Mouse (Mus musculus) MEL (cell line): Measurements from ENCODE around the gene Usp20.

ENCODE experiments used
- CHD2 ChIP-seq: IDR thresholded peaks from 2 replicates; pipeline ENCODE4 v1.6.1; 2011; ENCODE audit warnings: low read length, improper control_type of control experiment
- CTCF ChIP-seq, 3 experiments: IDR thresholded peaks in 2 of 3; conservative IDR thresholded peaks in 1 of 3; 2 replicates each; pipeline ENCODE4 v1.5.1; 2011 to 2012; ENCODE audit warnings: low read length in 3 of 3, low read depth in 2 of 3, mild to moderate bottlenecking in 2 of 3, improper control_type of control experiment in 1 of 3, inconsistent platforms in 1 of 3, mixed read lengths in 1 of 3, moderate library complexity in 1 of 3; ENCODE audit not compliant: control insufficient read depth in 1 of 3, insufficient read depth in 1 of 3, poor library complexity in 1 of 3, severe bottlenecking in 1 of 3
- E2F4 ChIP-seq: IDR thresholded peaks from 2 replicates; pipeline ENCODE4 v1.6.1; 2011; ENCODE audit warnings: low read depth, low read length, improper control_type of control experiment, borderline replicate concordance
- EP300 ChIP-seq, 2 experiments: IDR thresholded peaks; 2 replicates each; pipeline ENCODE4 v1.6.1; 2011; ENCODE audit warnings: improper control_type of control experiment in 2 of 2, low read length in 2 of 2, low read depth in 1 of 2, mild to moderate bottlenecking in 1 of 2
- HCFC1 ChIP-seq: IDR thresholded peaks from 2 replicates; pipeline ENCODE4 v1.6.1; 2012; ENCODE audit warnings: low read depth, mild to moderate bottlenecking, inconsistent platforms, low read length, improper control_type of control experiment, moderate library complexity
- MAZ ChIP-seq: IDR thresholded peaks from 2 replicates; pipeline ENCODE4 v1.6.1; 2012; ENCODE audit warnings: low read depth, mild to moderate bottlenecking, inconsistent platforms, low read length, improper control_type of control experiment
- NRF1 ChIP-seq: IDR thresholded peaks from 2 replicates; pipeline ENCODE4 v1.6.1; 2014; ENCODE audit warnings: low read depth, mild to moderate bottlenecking, inconsistent platforms, low read length, improper control_type of control experiment, moderate library complexity; ENCODE audit not compliant: poor library complexity, insufficient read depth, severe bottlenecking
- POLR2A ChIP-seq, 2 experiments: IDR thresholded peaks; 2 replicates each; pipeline ENCODE4 v1.6.1; 2011 to 2012; ENCODE audit warnings: low read length in 2 of 2, mild to moderate bottlenecking in 2 of 2, control low read depth in 1 of 2, improper control_type of control experiment in 1 of 2, low read depth in 1 of 2, moderate library complexity in 1 of 2; ENCODE audit not compliant: control insufficient read depth in 1 of 2, insufficient read depth in 1 of 2, poor library complexity in 1 of 2
- USF2 ChIP-seq, 2 experiments: IDR thresholded peaks; 2 replicates each; pipeline ENCODE4 v1.6.1; 2011 to 2012; ENCODE audit warnings: improper control_type of control experiment in 2 of 2, low read length in 2 of 2, borderline replicate concordance in 1 of 2, inconsistent platforms in 1 of 2, low read depth in 1 of 2, mild to moderate bottlenecking in 1 of 2; ENCODE audit not compliant: insufficient read depth in 1 of 2

GRCm38 (mm10) chr2:31023940-31024339 lies 41.9 kb downstream of the Usp20 start:
- TF ChIP-seq HCFC1 = no peak
- no peak for TF ChIP-seq CTCF (IDR thresholded peaks at IDR 0.05 in 2 of 3, conservative IDR thresholded peaks at IDR 0.05 in 1 of 3; ENCODE audit: control insufficient read depth in 1 of 3, insufficient read depth in 1 of 3, low read depth in 2 of 3, low read length in 3 of 3, poor library complexity in 1 of 3, severe bottlenecking in 1 of 3)
- no peak for TF ChIP-seq POLR2A (IDR thresholded peaks at IDR 0.05; ENCODE audit: control insufficient read depth in 1 of 2, insufficient read depth in 1 of 2, low read depth in 1 of 2, low read length in 2 of 2, poor library complexity in 1 of 2)
- no peak for TF ChIP-seq NRF1
- TF ChIP-seq EP300 (IDR thresholded peaks at IDR 0.05; ENCODE audit: low read depth in 1 of 2, low read length in 2 of 2) = no peak
- no peak for TF ChIP-seq MAZ
- no peak for TF ChIP-seq USF2 (IDR thresholded peaks at IDR 0.05; ENCODE audit: borderline replicate concordance in 1 of 2, insufficient read depth in 1 of 2, low read depth in 1 of 2, low read length in 2 of 2)
- no peak for TF ChIP-seq CHD2
- TF ChIP-seq E2F4 = no peak
